Mouse (Mus musculus) erythroblast, embryonic 14.5 days (primary cell): Measurements from ENCODE around the gene Ccl20. TPM values are rescaled to one million over a fixed set of nuclear protein-coding genes. Genes with fewer than 3 reads are reported as not detected.

Experiments used
- H3K27me3 ChIP-seq: 2 replicates; pipeline ENCODE4 v1.6.1; 2012; ENCODE audit warnings: inconsistent platforms; ENCODE audit not compliant: control insufficient read depth
- H3K36me3 ChIP-seq: 2 replicates; pipeline ENCODE4 v1.6.1; 2012; ENCODE audit warnings: mild to moderate bottlenecking, inconsistent platforms; ENCODE audit not compliant: control insufficient read depth
- H3K4me1 ChIP-seq: 2 replicates; pipeline ENCODE4 v1.6.1; 2012; ENCODE audit warnings: inconsistent platforms; ENCODE audit not compliant: control insufficient read depth
- H3K4me3 ChIP-seq: replicated peaks from 2 replicates; pipeline ENCODE3; 2012; ENCODE audit warnings: moderate library complexity, mild to moderate bottlenecking, inconsistent platforms
- H3K9me3 ChIP-seq: 2 replicates; pipeline ENCODE4 v1.6.1; 2012; ENCODE audit warnings: low read length, inconsistent platforms, mixed read lengths; ENCODE audit not compliant: control insufficient read depth
- GATA1 ChIP-seq: IDR thresholded peaks from 2 replicates; pipeline ENCODE4 v1.6.1; 2012; ENCODE audit warnings: low read length, inconsistent platforms, mixed read lengths
- TAL1 ChIP-seq: IDR thresholded peaks from 3 replicates; pipeline ENCODE4 v1.6.1; 2012; ENCODE audit warnings: low read length, inconsistent platforms, mixed read lengths
- polyA plus RNA-seq: library from polyadenylated mRNA; stranded (reverse); fragments of >175 nt; gene quantifications from 2 replicates; pipeline ENCODE4 v1.2.3, GENCODE M21; 2012

The Ccl20 gene
- polyA plus RNA-seq, result not detected in 2 replicates

GRCm38 (mm10) chr1:83116447-83117137 lies at the start of gene Ccl20:
Ccl20 (plus strand) TSS chr1:83116766.
- H3K9me3 ChIP-seq, result no peaks in the 10 kb centered on the region
- H3K27me3 ChIP-seq, result no peaks in the 10 kb centered on the region
- H3K4me1 ChIP-seq, result no peaks in the 10 kb centered on the region
- no peaks in the 10 kb centered on the region for H3K36me3 ChIP-seq
- TF ChIP-seq TAL1 (no peak), GATA1 (no peak)
- H3K4me3 ChIP-seq, result no peak within 1 kb of the TSS

GRCm38 (mm10) chr1:83067205-83067604 lies 49.4 kb upstream of the Ccl20 start:
- no peaks in the 10 kb centered on the region for H3K4me1 ChIP-seq
- H3K36me3 ChIP-seq, result no peaks in the 10 kb centered on the region
- H3K27me3 ChIP-seq, result no peaks in the 10 kb centered on the region
- H3K9me3 ChIP-seq, result no peaks in the 10 kb centered on the region
- TF ChIP-seq GATA1, result no peak
- no peak for TF ChIP-seq TAL1
- no peak overlapping the region for H3K4me3 ChIP-seq

GRCm38 (mm10) chr1:83075526-83076189 lies 40.9 kb upstream of the Ccl20 start:
- Histone ChIP-seq H3K4me1 (no peaks in the 10 kb centered on the region), H3K4me3 (no peak overlapping the region), H3K27me3 (no peaks in the 10 kb centered on the region), H3K9me3 (no peaks in the 10 kb centered on the region), H3K36me3 (no peaks in the 10 kb centered on the region)
- TF ChIP-seq GATA1 (no peak), TAL1 (no peak)

GRCm38 (mm10) chr1:83076190-83076917 lies 40.2 kb upstream of the Ccl20 start:
- no peaks in the 10 kb centered on the region for H3K36me3 ChIP-seq
- H3K4me3 ChIP-seq, result no peak overlapping the region

GRCm38 (mm10) chr1:83077016-83077415 lies 39.5 kb upstream of the Ccl20 start:
- Histone ChIP-seq H3K27me3 (no peaks in the 10 kb centered on the region), H3K36me3 (no peaks in the 10 kb centered on the region), H3K4me1 (no peaks in the 10 kb centered on the region), H3K9me3 (no peaks in the 10 kb centered on the region), H3K4me3 (no peak overlapping the region)
- TF ChIP-seq GATA1 (no peak), TAL1 (no peak)

More at GRCm38 (mm10) chr1:83076190-83076917, 40.2 kb upstream of the Ccl20 start:
- H3K27me3 ChIP-seq, result no peaks in the 10 kb centered on the region
- H3K9me3 ChIP-seq, result no peaks in the 10 kb centered on the region
- TF ChIP-seq TAL1, result no peak
- no peak for TF ChIP-seq GATA1
- no peaks in the 10 kb centered on the region for H3K4me1 ChIP-seq

- Histone ChIP-seq H3K4me1 (no peaks in the 10 kb centered on the region), H3K4me3 (no peak overlapping the region), H3K9me3 (no peaks in the 10 kb centered on the region), H3K27me3 (no peaks in the 10 kb centered on the region), H3K36me3 (no peaks in the 10 kb centered on the region)
- TF ChIP-seq TAL1 (no peak), GATA1 (no peak)
These were observed 31.8 kb upstream of the Ccl20 start for GRCm38 (mm10) chr1:83084790-83085189.

- Histone ChIP-seq H3K9me3 (no peaks in the 10 kb centered on the region), H3K4me3 (no peak overlapping the region), H3K36me3 (no peaks in the 10 kb centered on the region), H3K4me1 (no peaks in the 10 kb centered on the region), H3K27me3 (no peaks in the 10 kb centered on the region)
- no peak for TF ChIP-seq TAL1
- no peak for TF ChIP-seq GATA1
These were observed 25.3 kb upstream of the Ccl20 start for GRCm38 (mm10) chr1:83091268-83091667.

- H3K27me3 ChIP-seq, result no peaks in the 10 kb centered on the region
- no peaks in the 10 kb centered on the region for H3K36me3 ChIP-seq
- H3K9me3 ChIP-seq, result no peaks in the 10 kb centered on the region
- TF ChIP-seq GATA1 (no peak), TAL1 (no peak)
- no peaks in the 10 kb centered on the region for H3K4me1 ChIP-seq
- H3K4me3 ChIP-seq, result no peak overlapping the region
These were observed 19.6 kb upstream of the Ccl20 start for GRCm38 (mm10) chr1:83096935-83097334.

- Histone ChIP-seq H3K4me3 (no peak overlapping the region), H3K36me3 (no peaks in the 10 kb centered on the region), H3K9me3 (no peaks in the 10 kb centered on the region), H3K4me1 (no peaks in the 10 kb centered on the region), H3K27me3 (no peaks in the 10 kb centered on the region)
- no peak for TF ChIP-seq TAL1
- TF ChIP-seq GATA1, result no peak
These were observed 17.4 kb upstream of the Ccl20 start for GRCm38 (mm10) chr1:83099160-83099559.
